Mouse (Mus musculus) neural tube, embryonic 13.5 days (tissue): Measurements from ENCODE around the gene Nrg3. TPM values are rescaled to one million over a fixed set of nuclear protein-coding genes. Genes with fewer than 3 reads are reported as not detected.
A peak's percentile ranks its signal among the peaks of the same experiment; 100 is the strongest.

ENCODE experiments used
- ATAC-seq: fragments of 200-750 bp; cut with Nextera tagmentation; 2 replicates; pipeline ENCODE4 v1.8.0; 2017; ENCODE audit warnings: low read depth, mild to moderate bottlenecking, moderate TSS enrichment, moderate library complexity
- H3K27ac ChIP-seq: fragments of 300-500 bp; sonication (generic); replicated peaks from 2 replicates; pipeline ENCODE4 v1.5.1; 2015; ENCODE audit warnings: moderate library complexity, mild to moderate bottlenecking, inconsistent platforms
- H3K27me3 ChIP-seq: fragments of 300-500 bp; sonication (generic); 2 replicates; pipeline ENCODE4 v1.6.1; 2015; ENCODE audit warnings: mild to moderate bottlenecking, inconsistent platforms
- H3K36me3 ChIP-seq: fragments of 300-500 bp; sonication (generic); 2 replicates; pipeline ENCODE4 v1.6.1; 2015; ENCODE audit warnings: mild to moderate bottlenecking, inconsistent platforms
- H3K4me1 ChIP-seq: fragments of 300-500 bp; sonication (generic); replicated peaks from 2 replicates; pipeline ENCODE4 v1.6.1; 2015; ENCODE audit warnings: inconsistent platforms
- H3K4me2 ChIP-seq: fragments of 300-500 bp; sonication (generic); 2 replicates; pipeline ENCODE4 v1.6.1; 2015; ENCODE audit warnings: inconsistent platforms, mild to moderate bottlenecking, moderate library complexity
- H3K4me3 ChIP-seq: fragments of 300-500 bp; sonication (generic); 2 replicates; pipeline ENCODE4 v1.5.1; 2015; ENCODE audit warnings: mild to moderate bottlenecking, inconsistent platforms
- H3K9ac ChIP-seq: fragments of 300-500 bp; sonication (generic); 2 replicates; pipeline ENCODE4 v1.6.1; 2015; ENCODE audit warnings: moderate library complexity, mild to moderate bottlenecking, inconsistent platforms
- H3K9me3 ChIP-seq: fragments of 300-500 bp; sonication (generic); 2 replicates; pipeline ENCODE4 v1.6.1; 2016; ENCODE audit warnings: inconsistent platforms
- WGBS: fragments of 180-500 bp; shearing (Covaris S2); methylation state at CpG from one replicate; pipeline ENCODE4 v1.1.7; 2015; 5-methylcytosine and 5-hydroxymethylcytosine counted together
- polyA plus RNA-seq: library from polyadenylated mRNA; unstranded; fragments of >200 nt; fragmentation: Nextera tagmentation; extraction: Ambion mirVana; gene quantifications from 2 replicates; pipeline ENCODE4 v1.2.1, GENCODE M21; 2015

The Nrg3 gene
- polyA plus RNA-seq, result 8.2 and 8.6 TPM in 2 replicates

DNA sequence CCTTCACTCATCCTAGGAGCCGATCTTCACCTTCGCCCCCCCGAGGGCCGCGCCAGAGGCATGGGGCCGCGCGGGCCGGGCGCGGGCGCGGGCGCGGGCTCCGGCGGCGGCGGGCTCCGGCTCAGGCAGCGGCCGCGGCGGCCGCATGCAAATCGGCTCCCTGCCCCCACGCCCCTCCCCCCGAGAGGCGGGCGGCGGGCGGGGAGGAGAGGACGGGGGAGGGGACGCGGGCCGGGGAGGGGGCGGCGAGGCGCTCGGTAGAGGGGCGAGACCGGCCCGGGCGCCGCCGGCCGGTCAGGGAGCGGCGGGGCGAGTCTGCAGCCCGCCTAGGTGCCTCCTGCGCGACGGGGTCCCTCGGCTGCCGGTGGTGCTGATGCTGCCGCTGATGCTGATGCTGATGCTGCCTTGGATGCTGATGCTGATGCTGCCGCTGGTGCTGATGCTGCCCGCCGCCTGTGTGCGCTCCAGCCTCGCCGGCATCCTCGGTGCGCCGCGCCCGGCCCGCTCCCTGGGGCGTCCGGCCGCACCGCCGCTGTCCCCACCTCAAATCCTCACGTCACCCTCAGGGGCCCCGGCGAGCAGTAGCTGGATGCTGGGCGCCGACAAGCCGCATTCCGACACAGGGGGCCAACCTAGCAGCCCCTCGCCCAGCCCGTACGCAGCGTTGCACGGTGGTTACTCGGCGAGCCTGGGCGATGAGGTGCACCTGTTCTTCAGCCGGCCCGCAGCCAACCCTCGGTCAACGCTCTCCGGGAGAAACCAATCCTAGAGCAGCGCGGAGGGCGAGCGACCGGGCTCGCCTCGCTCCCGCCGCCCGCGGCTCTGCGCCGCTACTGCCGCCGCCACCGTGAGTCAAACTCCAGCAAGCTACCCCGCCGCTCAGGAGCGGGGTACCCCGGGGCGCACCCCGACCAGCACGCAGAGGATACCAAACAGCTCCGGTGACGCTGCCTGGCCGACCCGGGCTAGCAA is at the start of gene Nrg3:
TSS of gene Nrg3 (minus strand) at position 299 of the 972 bp plus-strand sequence.
- WGBS, result under 1% methylated on average over 102 of the region's 121 CpGs
- Histone ChIP-seq H3K27me3 (peaks cover 55% of the 10 kb centered on the region), H3K4me3 (peak within 1 kb of the TSS; percentile 73), H3K36me3 (no peaks in the 10 kb centered on the region), H3K4me1 (peaks cover 42% of the 10 kb centered on the region), H3K27ac (peak within 1 kb of the TSS; percentile 97), H3K9me3 (no peaks in the 10 kb centered on the region), H3K9ac (peak within 1 kb of the TSS; percentile 88), H3K4me2 (peak within 1 kb of the TSS; percentile 76)
- ATAC-seq, result peak; percentile 81

DNA sequence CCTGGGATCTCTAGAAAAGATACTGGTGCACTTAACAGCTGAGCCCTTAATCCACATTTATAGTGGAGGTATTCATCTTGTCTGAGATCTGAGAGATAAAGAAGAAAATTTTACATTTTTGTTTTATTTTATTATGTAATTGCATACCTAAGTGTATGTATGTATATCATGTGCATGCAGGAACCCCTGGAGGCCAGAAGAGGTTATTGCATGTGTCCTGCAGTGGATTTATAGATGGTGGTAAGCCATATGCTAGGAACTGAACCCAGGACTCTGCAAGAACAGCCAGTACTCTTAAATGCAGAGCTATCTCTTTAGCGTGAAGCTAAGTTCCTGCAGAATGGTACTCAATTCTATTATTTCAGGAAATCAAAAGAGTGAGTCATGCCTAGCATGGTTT is 36.1 kb upstream of the Nrg3 start:
- H3K4me2 ChIP-seq, result no peak overlapping the region
- 78% methylated on average over 1 of the region's 1 CpGs for WGBS
- no peaks in the 10 kb centered on the region for H3K27me3 ChIP-seq
- H3K9ac ChIP-seq, result no peak overlapping the region
- no peaks in the 10 kb centered on the region for H3K4me1 ChIP-seq
- ATAC-seq, result no peak
- no peaks in the 10 kb centered on the region for H3K36me3 ChIP-seq
- no peaks in the 10 kb centered on the region; the same call in 1 of the 2 replicates for H3K9me3 ChIP-seq
- no peak overlapping the region for H3K27ac ChIP-seq
- no peak overlapping the region for H3K4me3 ChIP-seq

DNA sequence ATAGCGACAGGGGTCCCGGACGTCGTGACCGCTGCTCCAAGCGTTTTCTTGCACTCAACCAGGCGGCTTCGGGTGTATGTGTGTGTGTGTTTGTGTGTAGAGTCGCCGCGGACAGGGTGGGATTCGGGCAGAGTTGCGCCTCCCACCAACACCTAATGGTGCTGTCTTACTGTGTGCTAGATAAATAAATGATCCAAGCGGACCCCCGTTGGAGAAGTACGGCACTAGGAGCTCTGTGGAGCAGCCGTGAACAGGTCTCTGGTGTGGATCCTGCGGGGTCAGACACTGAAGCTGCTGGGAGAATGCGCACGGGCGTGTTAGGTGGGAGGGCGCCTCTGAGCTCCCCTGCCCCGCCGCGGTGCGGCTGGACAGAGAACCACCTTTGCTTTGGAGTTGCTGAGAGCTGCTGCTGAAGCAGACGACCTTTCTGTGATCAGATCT is 903 bp upstream of the Nrg3 start:
- 1% methylated on average over 27 of the region's 27 CpGs for WGBS
- H3K4me2 ChIP-seq, result peak overlapping the region; percentile 76
- H3K9ac ChIP-seq, result peak overlapping the region; percentile 88

DNA sequence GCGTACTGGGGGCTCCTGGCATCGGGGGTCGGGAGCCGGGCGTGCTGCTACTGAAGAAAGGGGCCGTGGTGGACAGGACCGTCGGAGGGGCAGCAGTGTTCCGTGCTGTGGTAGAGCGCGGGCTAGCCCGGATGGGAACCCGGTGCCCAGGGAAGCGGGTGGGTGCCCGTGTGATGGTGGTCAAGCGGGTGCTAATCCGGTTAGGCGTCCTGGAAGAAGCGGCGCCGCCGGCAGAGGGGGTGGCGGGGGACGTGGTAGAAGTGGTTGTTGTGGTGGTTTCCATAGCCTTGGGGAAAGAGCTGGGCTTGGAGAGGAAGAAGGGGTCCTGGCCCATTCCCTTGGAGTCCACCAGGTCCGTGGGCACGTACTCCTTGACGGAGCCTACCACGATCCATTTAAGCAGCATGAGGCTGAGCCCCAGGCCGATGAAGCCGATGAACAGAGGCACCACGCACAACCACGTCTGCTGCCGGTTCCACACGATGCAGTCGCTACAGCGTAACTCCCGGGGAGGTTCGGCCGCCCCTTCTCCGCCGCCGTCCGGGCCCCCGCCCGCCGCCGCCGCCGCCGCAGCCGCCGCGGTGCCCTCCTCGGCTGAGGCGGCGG is 639 bp downstream of the Nrg3 start:
- Histone ChIP-seq H3K4me3 (peak overlapping the region; percentile 73), H3K27ac (peak overlapping the region; percentile 97), H3K36me3 (no peaks in the 10 kb centered on the region), H3K4me1 (peaks cover 42% of the 10 kb centered on the region), H3K4me2 (peak overlapping the region; percentile 76), H3K9me3 (no peaks in the 10 kb centered on the region), H3K9ac (peak overlapping the region; percentile 88), H3K27me3 (peaks cover 55% of the 10 kb centered on the region)
- peak; percentile 42 for ATAC-seq
- 1% methylated on average over 54 of the region's 56 CpGs for WGBS

More for the DNA sequence above, 903 bp upstream of the Nrg3 start:
- H3K36me3 ChIP-seq, result no peaks in the 10 kb centered on the region
- peak overlapping the region; percentile 73 for H3K4me3 ChIP-seq
- H3K27me3 ChIP-seq, result peaks cover 55% of the 10 kb centered on the region
- H3K4me1 ChIP-seq, result peaks cover 35% of the 10 kb centered on the region
- H3K27ac ChIP-seq, result peak overlapping the region; percentile 97
- H3K9me3 ChIP-seq, result no peaks in the 10 kb centered on the region
- peak; percentile 57 for ATAC-seq

DNA sequence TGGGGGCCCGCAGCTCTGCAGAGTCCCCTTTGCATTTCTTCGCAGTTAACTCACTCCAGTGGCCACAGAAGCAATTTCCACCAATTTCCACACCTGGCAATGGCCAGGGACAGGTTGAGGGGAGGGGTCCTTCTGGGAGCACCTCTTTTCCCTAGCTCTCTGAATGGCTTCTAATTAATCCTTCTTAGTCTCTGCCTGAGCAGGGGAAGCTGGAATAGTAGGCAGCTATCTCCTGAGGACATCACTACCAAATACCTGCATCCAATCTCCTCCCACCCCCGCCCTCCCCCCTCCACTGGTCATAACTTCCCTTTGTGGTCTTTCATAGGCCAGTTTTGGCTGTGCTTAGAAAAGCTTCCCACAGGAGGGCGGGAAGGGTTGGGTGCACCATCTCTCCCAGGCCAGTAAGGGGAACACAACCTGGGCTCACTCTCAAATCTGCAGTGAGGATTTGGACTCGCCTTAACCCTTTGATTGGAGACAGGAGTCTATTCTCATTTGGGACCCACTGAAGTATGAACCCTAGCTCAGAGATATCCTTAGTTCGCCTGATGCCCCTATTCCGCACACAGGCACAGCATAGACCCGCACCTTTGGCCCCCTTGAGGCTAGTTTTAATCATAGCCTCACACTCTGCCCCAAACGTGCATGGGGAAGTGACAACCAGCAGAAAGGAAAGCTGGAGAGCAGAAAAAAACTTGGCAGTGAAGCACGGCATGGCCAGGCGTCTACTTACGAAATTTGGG is 1.5 kb downstream of the Nrg3 start:
- H3K27ac ChIP-seq, result peak overlapping the region; percentile 97
- peak overlapping the region; percentile 73 for H3K4me3 ChIP-seq
- peak; percentile 25; the same call in 1 of the 2 replicates for ATAC-seq
- H3K4me2 ChIP-seq, result peak overlapping the region; percentile 76
- peaks cover 42% of the 10 kb centered on the region for H3K4me1 ChIP-seq
- peak overlapping the region; percentile 88 for H3K9ac ChIP-seq
- peaks cover 55% of the 10 kb centered on the region for H3K27me3 ChIP-seq
- H3K36me3 ChIP-seq, result no peaks in the 10 kb centered on the region
- 3% methylated on average over 12 of the region's 12 CpGs for WGBS
- H3K9me3 ChIP-seq, result no peaks in the 10 kb centered on the region

DNA sequence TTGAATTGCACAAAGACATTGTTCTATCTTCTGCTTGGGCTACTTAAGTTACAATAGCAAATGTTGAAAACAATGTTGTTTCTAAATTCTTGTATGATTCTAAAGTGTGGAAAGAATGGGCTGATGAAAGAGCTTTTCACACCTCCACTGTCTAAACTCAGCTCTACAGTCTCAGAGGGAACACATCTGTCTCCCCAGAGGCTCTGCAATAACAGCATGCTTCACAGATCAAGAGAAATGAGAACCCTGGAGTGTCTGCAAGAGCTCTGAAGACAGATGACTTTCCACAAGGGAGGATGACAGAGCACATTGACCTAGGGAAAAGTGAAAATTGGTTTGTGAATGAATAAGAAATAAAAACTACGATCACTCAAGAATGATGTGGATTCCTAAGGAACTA is 27.4 kb downstream of the Nrg3 start:
- Histone ChIP-seq H3K27ac (no peak overlapping the region), H3K9ac (no peak overlapping the region), H3K9me3 (no peaks in the 10 kb centered on the region), H3K27me3 (no peaks in the 10 kb centered on the region), H3K4me3 (no peak overlapping the region), H3K4me2 (no peak overlapping the region), H3K4me1 (no peaks in the 10 kb centered on the region), H3K36me3 (no peaks in the 10 kb centered on the region)
- ATAC-seq, result no peak
- 80% methylated on average over 1 of the region's 1 CpGs for WGBS

DNA sequence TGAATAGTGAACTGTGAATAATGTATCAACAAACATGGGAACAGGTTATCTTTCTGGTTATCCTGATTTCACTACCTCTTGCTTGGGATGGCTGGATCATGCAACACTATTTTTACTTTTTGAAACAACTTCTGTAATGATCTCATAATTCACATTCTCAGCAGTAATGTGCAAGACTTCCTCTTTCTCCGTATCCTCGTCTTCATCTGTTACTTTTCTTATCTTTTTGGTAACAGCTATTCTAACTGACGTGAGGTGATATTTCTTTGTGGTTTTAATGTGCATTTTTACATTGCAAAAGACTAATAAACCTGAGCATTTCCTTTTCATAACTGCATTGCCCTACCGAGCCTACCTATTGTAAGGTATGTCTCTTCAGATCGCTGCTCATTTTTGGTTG is 44.4 kb downstream of the Nrg3 start:
- no peak overlapping the region for H3K4me2 ChIP-seq
- H3K4me3 ChIP-seq, result no peak overlapping the region
- H3K9me3 ChIP-seq, result no peaks in the 10 kb centered on the region
- H3K27me3 ChIP-seq, result no peaks in the 10 kb centered on the region
- H3K36me3 ChIP-seq, result no peaks in the 10 kb centered on the region
- H3K9ac ChIP-seq, result no peak overlapping the region
- no peaks in the 10 kb centered on the region for H3K4me1 ChIP-seq
- H3K27ac ChIP-seq, result no peak overlapping the region
- WGBS, result 88% methylated on average over 5 of the region's 5 CpGs
- no peak for ATAC-seq

DNA sequence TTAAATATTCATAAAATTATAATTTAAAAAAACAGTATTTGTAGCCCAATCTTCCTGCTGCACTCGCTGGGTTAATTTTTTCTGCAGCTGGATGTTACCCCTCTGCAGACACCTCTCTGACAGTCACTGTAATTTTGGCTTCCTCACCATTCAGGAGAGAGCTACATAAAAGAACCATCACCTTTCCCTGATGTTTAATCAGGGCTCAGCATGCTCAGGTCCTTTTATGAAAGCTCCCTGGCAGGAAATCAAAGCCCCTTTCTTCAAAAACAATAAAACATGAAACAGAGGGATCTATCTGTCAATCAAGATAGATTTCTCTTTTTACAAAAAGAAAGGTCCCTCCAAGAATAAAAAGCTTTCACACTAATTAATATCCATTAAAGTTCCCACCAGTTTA is 51.0 kb downstream of the Nrg3 start:
- 56% methylated on average over 1 of the region's 1 CpGs for WGBS
- Histone ChIP-seq H3K4me1 (no peaks in the 10 kb centered on the region), H3K27me3 (no peaks in the 10 kb centered on the region), H3K4me2 (no peak overlapping the region), H3K4me3 (no peak overlapping the region), H3K27ac (no peak overlapping the region), H3K36me3 (no peaks in the 10 kb centered on the region), H3K9ac (no peak overlapping the region), H3K9me3 (no peaks in the 10 kb centered on the region)
- ATAC-seq, result no peak

DNA sequence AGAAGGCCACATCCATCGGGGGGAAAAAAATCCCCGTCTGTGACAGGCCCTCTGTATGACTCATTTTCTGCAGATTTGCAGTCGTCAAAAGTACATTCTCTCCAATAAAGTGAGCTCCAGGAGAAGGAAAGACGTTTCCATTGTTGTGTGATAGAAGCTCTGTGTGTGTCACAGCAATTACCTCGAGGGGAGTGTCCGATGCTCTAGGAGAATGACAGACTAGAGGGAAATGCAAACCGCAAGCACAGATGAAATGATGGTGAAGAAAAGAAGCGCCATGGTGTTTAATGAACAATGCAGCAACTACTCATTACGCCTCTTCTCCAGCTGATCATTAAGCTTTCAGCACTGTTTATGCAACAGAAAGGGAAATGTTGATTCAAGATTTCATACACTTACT is 59.6 kb downstream of the Nrg3 start:
- no peaks in the 10 kb centered on the region for H3K27me3 ChIP-seq
- 0 out of 2 replicates have a peak overlapping the region, but pooled peaks have one; percentile 23 for H3K27ac ChIP-seq
- WGBS, result 31% methylated on average over 9 of the region's 9 CpGs
- H3K9me3 ChIP-seq, result no peaks in the 10 kb centered on the region
- H3K4me3 ChIP-seq, result no peak overlapping the region
- H3K9ac ChIP-seq, result no peak overlapping the region
- H3K4me2 ChIP-seq, result no peak overlapping the region
- no peak for ATAC-seq
- no peaks in the 10 kb centered on the region; the same call in 1 of the 2 replicates for H3K4me1 ChIP-seq
- no peaks in the 10 kb centered on the region for H3K36me3 ChIP-seq

DNA sequence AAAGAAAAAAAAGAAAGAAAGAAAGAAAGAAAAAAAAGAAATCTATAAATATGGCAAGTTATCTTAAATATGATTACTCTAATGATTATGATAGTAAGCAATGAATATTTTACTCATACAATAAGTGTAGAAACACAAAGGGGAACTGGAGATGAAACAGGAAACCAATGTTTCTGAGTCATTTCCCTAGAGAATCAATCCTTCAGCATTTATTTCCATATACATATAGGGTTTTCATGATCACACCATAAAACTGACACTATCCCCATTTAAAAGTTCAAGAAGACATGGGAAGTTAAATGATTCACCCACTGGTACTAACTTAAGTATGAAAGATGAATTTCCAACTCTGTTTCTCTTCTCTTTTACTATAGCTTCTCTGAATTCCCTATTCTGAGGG is 86.0 kb downstream of the Nrg3 start:
- ATAC-seq, result no peak
- Histone ChIP-seq H3K4me1 (no peaks in the 10 kb centered on the region), H3K27me3 (no peaks in the 10 kb centered on the region), H3K36me3 (no peaks in the 10 kb centered on the region), H3K4me3 (no peak overlapping the region), H3K9me3 (no peaks in the 10 kb centered on the region), H3K4me2 (no peak overlapping the region), H3K27ac (no peak overlapping the region), H3K9ac (no peak overlapping the region)

DNA sequence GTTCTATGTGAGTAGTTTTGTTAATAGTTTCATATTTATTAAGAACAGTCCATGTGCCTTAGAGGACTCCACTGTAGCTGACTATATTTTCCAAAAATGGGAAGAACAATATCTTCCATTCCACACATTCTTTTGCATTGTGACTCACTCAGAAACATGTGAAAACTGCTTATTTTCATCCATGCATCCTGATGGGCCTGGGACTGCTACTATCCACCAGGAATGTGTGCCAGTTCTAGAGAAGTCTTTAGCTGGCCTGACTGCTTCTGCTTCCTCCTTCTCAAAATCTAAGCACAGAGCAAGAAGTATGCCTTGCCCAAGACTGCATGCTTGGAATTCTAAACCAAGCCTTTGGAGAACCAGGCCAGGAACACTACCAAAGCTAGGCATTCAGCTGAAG is 91.6 kb downstream of the Nrg3 start:
- Histone ChIP-seq H3K9me3 (no peaks in the 10 kb centered on the region), H3K9ac (no peak overlapping the region), H3K4me2 (no peak overlapping the region), H3K27ac (no peak overlapping the region), H3K36me3 (no peaks in the 10 kb centered on the region), H3K27me3 (no peaks in the 10 kb centered on the region), H3K4me1 (no peaks in the 10 kb centered on the region), H3K4me3 (no peak overlapping the region)
- ATAC-seq, result no peak

DNA sequence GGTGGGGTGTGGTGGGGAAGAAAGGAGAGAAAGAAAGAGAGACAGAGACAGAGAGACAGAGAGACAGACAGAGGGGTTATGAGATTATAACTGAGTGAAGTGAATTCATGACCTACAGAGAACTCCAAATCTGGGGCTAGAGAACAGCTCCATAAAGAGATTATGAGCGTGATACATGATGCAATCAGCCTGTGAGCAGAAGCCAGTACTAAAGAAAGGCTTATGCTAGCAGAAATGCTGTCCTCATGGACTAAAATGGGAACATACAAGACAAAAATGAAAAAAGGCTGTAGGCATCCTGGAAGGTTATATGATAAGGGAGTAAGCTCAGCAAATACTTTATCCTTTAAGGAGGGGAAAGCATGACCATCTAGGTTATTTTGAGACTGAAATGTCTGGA is 99.7 kb downstream of the Nrg3 start:
- H3K4me3 ChIP-seq, result no peak overlapping the region
- H3K27ac ChIP-seq, result no peak overlapping the region
- no peaks in the 10 kb centered on the region for H3K36me3 ChIP-seq
- H3K9me3 ChIP-seq, result no peaks in the 10 kb centered on the region
- H3K4me2 ChIP-seq, result no peak overlapping the region
- H3K27me3 ChIP-seq, result no peaks in the 10 kb centered on the region
- no peaks in the 10 kb centered on the region for H3K4me1 ChIP-seq
- WGBS, result 91% methylated on average over 1 of the region's 1 CpGs
- ATAC-seq, result no peak
- H3K9ac ChIP-seq, result no peak overlapping the region
